Mouse (Mus musculus): ENCODE data around the gene Ehbp1l1. TPM values are rescaled to one million over a fixed set of nuclear protein-coding genes. Genes with fewer than 3 reads are reported as not detected.

Gene Ehbp1l1
- polyA plus RNA-seq, 1 experiment from 2014 or later = 12.4 TPM

DNA sequence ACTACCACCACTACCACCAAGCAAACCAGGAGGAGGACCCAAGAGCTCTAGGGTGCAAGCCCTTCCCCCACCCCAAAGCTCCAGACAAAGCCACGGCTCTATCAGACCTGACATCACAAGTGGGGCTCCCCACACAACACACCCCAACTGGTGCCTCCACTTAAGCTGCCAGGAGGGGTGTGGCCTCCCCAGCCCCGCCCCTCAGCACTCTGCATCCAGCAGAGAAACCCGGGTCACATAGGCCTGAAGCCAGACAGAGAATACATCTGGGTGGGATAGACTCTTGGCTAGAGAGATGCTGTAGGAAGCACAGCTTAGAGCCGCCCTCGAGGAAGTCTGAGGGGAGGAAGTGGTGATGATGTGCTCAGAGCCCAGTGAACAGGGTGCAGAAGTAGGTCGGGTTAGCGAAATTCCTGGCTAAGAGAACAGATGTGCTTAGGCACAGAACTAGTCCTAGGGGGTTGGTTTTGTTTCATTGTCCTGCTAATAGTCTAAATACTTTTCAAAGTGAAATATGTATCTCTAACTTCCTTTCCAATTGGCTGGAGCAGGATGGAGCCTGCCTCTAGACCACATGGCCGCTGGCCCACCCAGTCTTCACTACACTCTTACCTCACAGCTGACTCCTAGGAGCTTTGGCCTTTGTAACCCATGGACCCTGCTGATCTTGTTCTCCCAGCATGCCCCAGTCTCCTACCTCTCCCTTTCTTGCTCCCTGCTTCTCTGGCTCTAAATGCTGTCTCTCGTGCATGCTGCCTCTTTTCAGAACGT is 21.1 kb downstream of the Ehbp1l1 start:
- Histone ChIP-seq H3K27me3 (ENCODE audit: control insufficient read depth, insufficient read depth, low read length) (no peaks in the 10 kb centered on the region), H3K4me2 (ENCODE audit: low read length) (no peak overlapping the region), H3K4me3 (replicated peaks; ENCODE audit: low read depth, low read length) (no peak overlapping the region), H3K36me3 (ENCODE audit: control insufficient read depth, insufficient read depth, low read length) (peaks cover 67% of the 10 kb centered on the region), H3K9me3 (ENCODE audit: control insufficient read depth, low read length) (no peaks in the 10 kb centered on the region), H3K4me1 (ENCODE audit: control insufficient read depth, insufficient read depth, low read length) (no peaks in the 10 kb centered on the region), H3K9ac (replicated peaks; ENCODE audit: low read length) (no peak overlapping the region), H3K27ac (replicated peaks; ENCODE audit: low read depth, low read length) (no peak overlapping the region)
- ATAC-seq (ENCODE audit: low FRiP score, low TSS enrichment) (no peak; the same call in 1 of the 2 replicates), DNase-seq (no peak)
- WGBS = 49% methylated on average over 10 of the region's 10 CpGs

DNA sequence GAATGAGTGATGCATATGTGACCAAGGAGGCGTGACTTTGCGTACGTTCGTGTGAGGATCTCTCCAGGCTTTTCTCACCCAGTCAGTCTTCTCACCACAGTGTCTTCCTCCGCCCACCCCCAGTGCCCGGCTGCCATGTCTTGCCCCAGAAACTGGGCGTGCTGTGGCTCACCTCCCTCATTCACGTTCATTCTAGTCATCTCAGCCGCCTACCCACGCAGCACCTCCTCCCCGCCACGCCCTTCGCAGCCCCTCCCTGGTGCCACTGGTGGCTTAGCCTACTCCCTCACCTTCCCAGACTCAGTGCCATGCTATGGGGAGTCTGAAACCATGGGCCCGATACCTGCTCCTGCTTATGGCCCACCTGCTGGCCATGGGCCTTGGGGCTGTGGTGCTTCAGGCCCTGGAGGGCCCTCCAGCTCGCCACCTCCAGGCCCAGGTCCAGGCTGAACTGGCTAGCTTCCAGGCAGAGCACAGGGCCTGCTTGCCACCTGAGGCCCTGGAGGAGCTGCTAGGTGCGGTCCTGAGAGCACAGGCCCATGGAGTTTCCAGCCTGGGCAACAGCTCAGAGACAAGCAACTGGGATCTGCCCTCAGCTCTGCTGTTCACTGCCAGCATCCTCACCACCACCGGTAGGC is 21.8 kb downstream of the Ehbp1l1 start, which contains the start of gene Kcnk7:
Gene Kcnk7 (plus strand): TSS at position 205 of the 638 bp plus-strand sequence.
- Histone ChIP-seq H3K9me3 (ENCODE audit: control insufficient read depth, low read length) (no peaks in the 10 kb centered on the region), H3K27ac (replicated peaks; ENCODE audit: low read depth, low read length) (no peak within 1 kb of the TSS), H3K27me3 (ENCODE audit: control insufficient read depth, insufficient read depth, low read length) (no peaks in the 10 kb centered on the region), H3K36me3 (ENCODE audit: control insufficient read depth, insufficient read depth, low read length) (peaks cover 69% of the 10 kb centered on the region), H3K4me2 (ENCODE audit: low read length) (no peak within 1 kb of the TSS), H3K9ac (replicated peaks; ENCODE audit: low read length) (no peak within 1 kb of the TSS), H3K4me1 (ENCODE audit: control insufficient read depth, insufficient read depth, low read length) (no peaks in the 10 kb centered on the region), H3K4me3 (replicated peaks; ENCODE audit: low read depth, low read length) (no peak within 1 kb of the TSS)
- ATAC-seq (ENCODE audit: low FRiP score, low TSS enrichment) (no peak), DNase-seq (no peak)
- WGBS = 80% methylated on average over 17 of the region's 17 CpGs

DNA sequence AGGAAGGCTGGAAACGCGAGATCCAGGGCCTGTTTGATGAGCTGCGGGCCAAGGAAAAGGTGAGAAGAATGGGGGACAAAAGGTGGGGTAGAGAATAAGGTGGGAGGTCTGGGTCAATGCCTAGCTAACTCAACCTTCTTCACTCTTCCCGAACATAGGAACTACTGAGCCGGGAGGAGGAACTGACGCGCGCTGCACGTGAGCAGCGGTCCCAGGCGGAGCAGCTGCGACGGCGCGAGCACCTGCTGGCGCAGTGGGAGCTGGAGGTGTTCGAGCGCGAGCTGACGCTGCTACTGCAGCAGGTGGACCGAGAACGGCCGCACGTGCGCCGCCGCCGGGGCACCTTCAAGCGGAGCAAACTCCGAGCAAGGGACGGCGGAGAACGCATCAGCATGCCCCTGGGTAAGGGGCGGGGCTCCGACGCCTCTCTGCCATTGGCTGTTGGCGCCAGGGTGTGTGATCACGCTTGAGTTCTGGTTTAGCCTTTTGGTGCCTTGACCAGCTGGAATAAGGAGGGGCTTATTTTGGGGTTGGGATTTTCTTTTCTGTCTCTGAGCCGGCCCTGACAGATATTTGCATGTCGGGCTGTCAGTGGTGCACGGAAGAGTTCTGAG is 30.2 kb downstream of the Ehbp1l1 start:
- Histone ChIP-seq H3K27ac (replicated peaks; ENCODE audit: low read depth, low read length) (no peak overlapping the region), H3K27me3 (ENCODE audit: control insufficient read depth, insufficient read depth, low read length) (no peaks in the 10 kb centered on the region), H3K4me2 (ENCODE audit: low read length) (peak overlapping the region; percentile 53), H3K4me1 (ENCODE audit: control insufficient read depth, insufficient read depth, low read length) (peaks cover 7% of the 10 kb centered on the region; the same call in 1 of the 2 replicates), H3K4me3 (replicated peaks; ENCODE audit: low read depth, low read length) (peak overlapping the region; percentile 22), H3K36me3 (ENCODE audit: control insufficient read depth, insufficient read depth, low read length) (peaks cover 72% of the 10 kb centered on the region), H3K9me3 (ENCODE audit: control insufficient read depth, low read length) (no peaks in the 10 kb centered on the region), H3K9ac (replicated peaks; ENCODE audit: low read length) (no peak overlapping the region; the same call in 1 of the 2 replicates)
- WGBS = 5% methylated on average over 41 of the region's 41 CpGs
- peak; percentile 57 for DNase-seq
- ATAC-seq (ENCODE audit: low FRiP score, low TSS enrichment) = no peak

DNA sequence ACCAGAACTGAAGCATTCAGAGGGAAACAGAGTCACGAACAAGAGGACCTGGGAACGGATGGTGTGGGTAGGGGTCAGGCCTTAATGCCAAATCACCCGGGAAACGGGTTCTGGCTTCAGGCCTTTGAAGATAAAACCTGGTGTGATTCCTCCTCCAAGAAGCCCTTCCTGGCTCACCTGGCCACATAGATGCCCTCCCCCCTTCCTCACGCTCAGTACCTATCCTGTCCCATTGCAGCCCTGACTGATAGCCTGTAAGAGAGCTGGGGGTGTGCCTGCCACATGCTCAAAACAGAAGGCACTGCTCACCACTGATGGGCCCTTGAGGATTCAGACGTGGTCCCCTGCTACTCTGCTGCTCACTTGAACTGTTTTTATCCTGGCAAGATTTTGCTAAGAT is 32.3 kb downstream of the Ehbp1l1 start:
- Histone ChIP-seq H3K27me3 (ENCODE audit: control insufficient read depth, insufficient read depth, low read length) (no peaks in the 10 kb centered on the region), H3K36me3 (ENCODE audit: control insufficient read depth, insufficient read depth, low read length) (peaks cover 55% of the 10 kb centered on the region), H3K4me1 (ENCODE audit: control insufficient read depth, insufficient read depth, low read length) (peaks cover 23% of the 10 kb centered on the region; the same call in 1 of the 2 replicates), H3K9me3 (ENCODE audit: control insufficient read depth, low read length) (no peaks in the 10 kb centered on the region), H3K4me3 (replicated peaks; ENCODE audit: low read depth, low read length) (no peak overlapping the region), H3K9ac (replicated peaks; ENCODE audit: low read length) (no peak overlapping the region), H3K27ac (replicated peaks; ENCODE audit: low read depth, low read length) (no peak overlapping the region), H3K4me2 (ENCODE audit: low read length) (no peak overlapping the region)
- 82% methylated on average over 6 of the region's 6 CpGs for WGBS
- DNase-seq = no peak
- ATAC-seq (ENCODE audit: low FRiP score, low TSS enrichment) = no peak

DNA sequence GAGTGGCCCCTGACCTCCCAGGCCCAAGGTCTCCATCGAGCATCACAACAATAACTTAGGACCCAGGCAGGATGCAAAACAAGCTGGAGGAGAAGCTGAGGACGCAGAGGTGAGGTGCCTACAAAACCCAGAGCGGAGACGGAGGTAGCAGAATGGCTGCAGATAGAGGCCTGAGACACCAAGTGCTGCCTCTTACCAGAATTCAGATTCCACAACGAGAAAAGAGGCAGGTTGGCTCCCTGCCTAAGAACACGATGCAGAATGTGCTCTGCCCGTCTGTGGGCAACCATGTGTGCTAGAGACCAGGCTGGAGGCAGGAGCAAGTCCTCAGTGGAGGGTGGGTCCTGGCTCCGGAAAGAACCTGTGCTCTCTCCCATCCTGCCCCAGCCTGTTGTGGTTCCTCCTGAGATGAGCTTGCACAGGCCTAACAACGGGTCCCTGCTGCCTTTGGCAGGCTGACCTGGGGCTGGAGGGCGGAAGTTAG is 33.2 kb downstream of the Ehbp1l1 start:
- Histone ChIP-seq H3K4me2 (ENCODE audit: low read length) (peak overlapping the region; percentile 100), H3K4me3 (replicated peaks; ENCODE audit: low read depth, low read length) (no peak overlapping the region), H3K9me3 (ENCODE audit: control insufficient read depth, low read length) (no peaks in the 10 kb centered on the region), H3K4me1 (ENCODE audit: control insufficient read depth, insufficient read depth, low read length) (peaks cover 24% of the 10 kb centered on the region), H3K9ac (replicated peaks; ENCODE audit: low read length) (no peak overlapping the region), H3K27me3 (ENCODE audit: control insufficient read depth, insufficient read depth, low read length) (no peaks in the 10 kb centered on the region), H3K36me3 (ENCODE audit: control insufficient read depth, insufficient read depth, low read length) (peaks cover 46% of the 10 kb centered on the region), H3K27ac (replicated peaks; ENCODE audit: low read depth, low read length) (no peak overlapping the region)
- 85% methylated on average over 10 of the region's 10 CpGs for WGBS
- DNase-seq (no peak), ATAC-seq (ENCODE audit: low FRiP score, low TSS enrichment) (no peak)

DNA sequence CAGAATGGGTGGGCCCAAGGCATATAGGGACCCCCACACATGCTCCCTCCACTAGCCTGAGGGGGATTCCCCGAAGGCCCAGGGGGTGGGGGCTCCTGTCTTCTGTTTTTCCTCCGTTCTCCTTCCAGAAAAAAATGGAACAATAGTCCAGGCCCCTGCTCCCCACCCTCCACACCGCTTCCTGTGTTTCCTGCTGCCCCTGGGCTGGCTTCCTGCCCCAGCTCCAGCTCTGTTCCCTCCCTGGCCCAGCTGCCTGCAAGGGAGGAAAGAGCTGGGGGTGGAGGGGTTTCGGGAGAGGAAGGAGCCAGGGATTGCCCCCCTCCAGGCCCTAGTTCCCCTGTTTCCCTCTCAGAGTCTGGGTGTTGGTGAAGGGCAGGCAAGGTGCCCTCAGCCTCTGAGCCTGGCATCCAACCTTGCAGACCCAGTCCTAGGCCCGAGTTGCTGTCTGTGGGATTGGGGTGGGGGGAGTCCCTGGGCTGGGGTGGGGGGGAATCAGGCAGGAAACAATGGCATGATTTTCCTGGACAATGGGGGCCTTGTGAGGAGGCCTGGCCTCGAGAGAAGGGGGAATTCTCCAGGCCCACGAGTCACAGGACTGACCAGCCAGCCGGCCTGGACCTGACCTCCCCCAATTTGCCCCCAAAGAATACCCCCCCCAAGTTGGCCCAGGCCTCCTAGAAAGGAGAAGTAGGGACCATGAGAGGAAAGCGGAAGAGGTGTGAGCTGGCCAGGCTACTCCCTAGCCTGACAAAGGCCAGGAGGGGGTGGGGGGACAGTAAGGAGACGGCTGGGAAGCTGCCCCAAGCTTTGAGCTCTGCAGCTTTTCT is 33.8 kb downstream of the Ehbp1l1 start:
- 69% methylated on average over 10 of the region's 10 CpGs for WGBS
- Histone ChIP-seq H3K4me1 (ENCODE audit: control insufficient read depth, insufficient read depth, low read length) (peaks cover 30% of the 10 kb centered on the region), H3K9ac (replicated peaks; ENCODE audit: low read length) (peak overlapping the region; percentile 50), H3K4me2 (ENCODE audit: low read length) (peak overlapping the region; percentile 100), H3K27me3 (ENCODE audit: control insufficient read depth, insufficient read depth, low read length) (no peaks in the 10 kb centered on the region), H3K27ac (replicated peaks; ENCODE audit: low read depth, low read length) (0 out of 2 replicates have a peak overlapping the region, but pooled peaks have one; percentile 17), H3K36me3 (ENCODE audit: control insufficient read depth, insufficient read depth, low read length) (peaks cover 40% of the 10 kb centered on the region), H3K4me3 (replicated peaks; ENCODE audit: low read depth, low read length) (0 out of 2 replicates have a peak overlapping the region, but pooled peaks have one; percentile 8), H3K9me3 (ENCODE audit: control insufficient read depth, low read length) (no peaks in the 10 kb centered on the region)
- DNase-seq = no peak
- no peak for ATAC-seq (ENCODE audit: low FRiP score, low TSS enrichment)

DNA sequence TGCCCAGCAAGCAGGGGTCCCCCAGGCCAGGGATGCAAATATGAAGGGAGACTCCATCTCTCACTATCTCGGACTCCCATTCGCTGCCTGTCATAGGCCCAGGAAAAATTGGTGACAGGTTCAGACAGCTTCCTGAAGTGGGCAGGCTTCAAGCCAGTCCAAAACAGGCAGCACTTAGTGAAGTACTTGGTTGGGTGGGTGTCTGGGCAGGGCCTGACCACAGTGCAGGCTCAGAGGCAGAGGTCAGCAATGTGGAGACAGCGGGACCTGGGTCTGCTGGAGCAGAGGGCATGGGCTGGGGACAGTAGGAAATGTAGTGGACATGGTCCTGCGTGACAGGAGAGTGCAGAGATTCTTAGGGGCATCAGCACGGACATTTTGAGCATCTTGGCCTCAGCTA is 34.5 kb downstream of the Ehbp1l1 start:
- WGBS = 90% methylated on average over 5 of the region's 5 CpGs
- 0 out of 2 replicates have a peak overlapping the region, but pooled peaks have one; percentile 8 for H3K27ac ChIP-seq (replicated peaks; ENCODE audit: low read depth, low read length)
- peak overlapping the region; percentile 50 for H3K9ac ChIP-seq (replicated peaks; ENCODE audit: low read length)
- H3K4me1 ChIP-seq (ENCODE audit: control insufficient read depth, insufficient read depth, low read length) = peaks cover 33% of the 10 kb centered on the region
- H3K4me2 ChIP-seq (ENCODE audit: low read length) = peak overlapping the region; percentile 100
- DNase-seq (no peak), ATAC-seq (ENCODE audit: low FRiP score, low TSS enrichment) (no peak)
- H3K36me3 ChIP-seq (ENCODE audit: control insufficient read depth, insufficient read depth, low read length) = peaks cover 36% of the 10 kb centered on the region
- H3K4me3 ChIP-seq (replicated peaks; ENCODE audit: low read depth, low read length) = 0 out of 2 replicates have a peak overlapping the region, but pooled peaks have one; percentile 8
- H3K9me3 ChIP-seq (ENCODE audit: control insufficient read depth, low read length) = no peaks in the 10 kb centered on the region
- H3K27me3 ChIP-seq (ENCODE audit: control insufficient read depth, insufficient read depth, low read length) = no peaks in the 10 kb centered on the region

DNA sequence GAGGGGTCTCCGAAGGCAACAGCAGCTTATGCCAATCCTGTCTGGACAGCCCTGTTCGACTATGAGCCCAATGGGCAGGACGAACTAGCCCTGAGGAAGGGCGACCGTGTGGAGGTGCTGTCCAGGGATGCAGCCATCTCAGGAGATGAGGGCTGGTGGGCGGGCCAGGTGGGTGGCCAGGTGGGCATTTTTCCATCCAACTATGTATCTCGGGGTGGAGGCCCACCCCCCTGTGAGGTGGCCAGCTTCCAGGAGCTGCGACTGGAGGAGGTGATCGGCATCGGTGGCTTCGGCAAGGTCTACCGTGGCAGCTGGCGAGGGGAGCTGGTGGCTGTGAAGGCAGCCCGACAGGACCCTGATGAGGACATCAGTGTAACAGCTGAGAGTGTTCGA is 35.8 kb downstream of the Ehbp1l1 start:
- H3K9ac ChIP-seq (replicated peaks; ENCODE audit: low read length) = peak overlapping the region; percentile 75
- peaks cover 33% of the 10 kb centered on the region for H3K4me1 ChIP-seq (ENCODE audit: control insufficient read depth, insufficient read depth, low read length)
- DNase-seq (no peak), ATAC-seq (ENCODE audit: low FRiP score, low TSS enrichment) (no peak)
- H3K4me2 ChIP-seq (ENCODE audit: low read length) = peak overlapping the region; percentile 100
- no peak overlapping the region for H3K27ac ChIP-seq (replicated peaks; ENCODE audit: low read depth, low read length)
- H3K9me3 ChIP-seq (ENCODE audit: control insufficient read depth, low read length) = no peaks in the 10 kb centered on the region
- WGBS = 77% methylated on average over 15 of the region's 15 CpGs
- H3K27me3 ChIP-seq (ENCODE audit: control insufficient read depth, insufficient read depth, low read length) = no peaks in the 10 kb centered on the region
- H3K4me3 ChIP-seq (replicated peaks; ENCODE audit: low read depth, low read length) = peak overlapping the region; percentile 89
- H3K36me3 ChIP-seq (ENCODE audit: control insufficient read depth, insufficient read depth, low read length) = peaks cover 41% of the 10 kb centered on the region

Data from midbrain, embryonic 14.5 days (tissue).